Mouse (Mus musculus) adipose tissue, adult 10 weeks (tissue): ENCODE results near the gene Lhx8. TPM values are rescaled to one million over a fixed set of nuclear protein-coding genes. Genes with fewer than 3 reads are reported as not detected.

Experiments used
- polyA plus RNA-seq: library from polyadenylated mRNA; stranded (reverse); fragments of 350-450 nt; fragmentation: Illumina TruSeq; extraction: RNeasy Lipid Tissue Mini Kit (QIAGEN cat#74804); gene quantifications from one replicate; pipeline ENCODE4 v1.2.3, GENCODE M21; 2014; ENCODE audit warnings: low read depth, low replicate concordance

The Lhx8 gene
- not detected for polyA plus RNA-seq

DNA sequence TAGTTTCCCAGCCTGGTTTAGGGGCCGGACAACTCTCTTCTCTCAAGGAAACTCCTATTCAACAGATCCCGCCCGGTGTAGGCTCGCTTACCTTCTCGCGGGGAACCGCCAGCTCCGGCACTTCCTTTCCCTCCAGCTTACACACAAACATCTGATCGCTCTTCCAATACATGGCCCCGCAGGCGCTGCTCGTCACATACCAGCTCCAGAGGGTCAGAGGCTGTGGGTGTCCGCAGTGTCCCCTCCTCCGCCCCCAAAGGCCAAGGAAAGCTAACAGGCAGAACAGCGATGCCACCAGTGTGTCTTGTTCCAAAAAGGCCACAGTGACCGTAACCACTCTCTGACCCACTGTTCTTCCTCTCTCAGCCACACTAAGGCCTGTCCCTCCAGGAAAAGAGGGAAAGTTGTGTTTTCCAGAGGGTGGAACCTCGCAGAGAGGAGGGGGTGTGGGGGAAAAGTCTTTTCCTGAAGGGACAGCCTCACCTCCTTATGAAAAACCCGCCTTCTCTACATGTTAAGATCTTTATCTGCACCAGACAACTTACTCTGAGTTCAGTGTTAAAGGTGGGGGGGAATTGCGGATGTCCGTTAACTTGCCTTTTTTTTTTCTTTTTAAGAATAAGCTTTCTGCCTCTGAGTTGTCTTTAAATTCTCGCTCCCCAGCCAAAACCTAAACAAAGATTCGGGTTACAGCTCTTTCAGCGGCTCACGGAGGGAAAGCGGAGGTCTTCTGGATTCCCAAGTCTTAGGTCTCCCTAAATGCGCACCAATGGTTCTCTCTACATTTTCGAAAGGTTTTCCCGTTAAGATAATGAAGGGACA is at the start of gene Lhx8:
TSS of gene Lhx8 (minus strand) at position 479 of the 822 bp plus-strand sequence.

